Mouse (Mus musculus) testis, adult 2 months (tissue): ENCODE data around the gene Ccser1.

Experiments used
- CTCF ChIP-seq: fragments of 200-500 bp; IDR thresholded peaks from 2 replicates; pipeline ENCODE4 v1.5.1; 2012; ENCODE audit warnings: low read depth, mild to moderate bottlenecking, inconsistent platforms, low read length, moderate library complexity; ENCODE audit not compliant: control insufficient read depth, insufficient read depth, insufficient replicate concordance
- POLR2A ChIP-seq: fragments of 200-500 bp; IDR thresholded peaks from 2 replicates; pipeline ENCODE4 v1.6.1; 2012; ENCODE audit warnings: low read depth, mild to moderate bottlenecking, inconsistent platforms, low read length, moderate library complexity; ENCODE audit not compliant: control insufficient read depth

DNA sequence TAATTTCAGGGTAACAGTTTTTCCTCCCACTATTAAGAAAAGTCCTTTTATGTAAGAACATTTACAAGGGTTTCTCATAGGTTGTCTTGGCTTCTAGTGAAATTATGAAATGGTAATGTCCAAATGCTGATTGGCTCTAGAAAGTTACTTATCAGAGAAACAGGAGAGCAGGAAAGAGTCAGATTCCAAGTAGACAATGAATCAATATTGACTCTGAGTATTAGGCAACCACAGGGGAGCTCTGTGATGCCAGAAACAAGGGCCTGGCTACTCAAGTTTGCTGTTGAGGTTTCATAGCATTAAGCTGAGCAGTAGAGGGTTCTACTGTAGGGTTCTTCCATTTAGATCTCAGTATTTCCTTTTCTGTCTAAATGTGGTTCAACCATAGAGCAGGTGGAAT is 481.3 kb downstream of the Ccser1 start:
- TF ChIP-seq POLR2A, result no peak
- TF ChIP-seq CTCF, result no peak
